Mouse (Mus musculus): ENCODE measurements around the gene Itsn2.
"Not testable (repeated sequence)": the region's sequence is repeated elsewhere in the genome, so short reads cannot be mapped to it uniquely, and the experiment has no call there.

Itsn2 gene

DNA sequence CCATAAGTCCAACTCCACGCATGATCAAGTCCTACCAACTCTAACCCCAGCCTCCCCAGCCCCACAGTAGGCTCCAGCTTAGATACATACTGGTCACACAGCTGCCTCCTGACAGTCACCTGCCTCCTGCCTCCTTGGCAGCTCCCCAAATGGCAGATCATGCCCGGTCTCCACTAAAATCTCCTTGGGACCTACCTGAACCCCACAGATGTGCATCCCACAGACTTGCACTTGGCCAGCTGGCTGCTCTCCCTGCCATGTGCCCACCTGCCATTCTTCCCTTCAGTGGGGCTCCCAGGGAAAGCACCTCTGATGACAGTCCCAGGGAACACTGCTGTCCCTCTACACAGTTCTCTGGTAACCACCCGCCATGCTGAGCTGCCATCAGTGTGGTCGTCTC is 115.9 kb downstream of the Itsn2 start:
- DNase-seq (ENCODE audit: low read depth in 2 of 2, low spot score in 2 of 2) = no peak

DNA sequence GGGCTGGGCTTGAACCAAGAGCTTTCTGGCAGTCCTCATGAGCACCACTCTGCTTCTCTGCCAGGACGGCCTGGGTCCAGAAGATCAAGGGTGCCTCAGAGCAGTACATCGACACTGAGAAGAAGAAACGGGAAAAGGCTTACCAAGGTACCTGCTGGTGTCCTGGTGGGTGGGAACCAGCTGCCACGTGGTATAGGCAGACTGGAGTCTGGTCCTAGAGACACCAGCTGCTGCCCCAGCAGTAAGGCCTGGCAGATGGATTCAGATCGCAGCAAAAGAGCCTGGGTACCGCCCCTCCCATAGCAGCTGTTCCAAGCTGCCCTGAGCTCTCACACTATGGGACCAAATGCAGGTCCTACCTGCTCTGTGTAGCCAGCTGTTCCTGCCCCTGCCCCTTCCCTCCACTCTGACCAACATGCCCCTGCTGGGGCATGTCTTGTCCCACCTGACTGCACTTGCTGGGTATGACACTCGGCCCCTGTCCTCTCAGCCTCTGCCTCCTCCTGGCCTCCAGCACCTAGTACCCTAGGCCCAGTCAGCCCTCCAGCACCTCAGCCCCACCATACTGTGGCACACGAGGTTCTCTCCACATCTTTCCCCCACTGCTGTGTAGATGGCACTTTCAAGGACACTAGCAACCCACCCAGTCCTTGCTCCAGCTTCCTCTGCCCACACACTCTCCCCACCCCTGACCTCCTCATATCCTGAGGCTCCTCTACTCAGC is 116.6 kb downstream of the Itsn2 start:
- no peak for DNase-seq (ENCODE audit: low read depth in 2 of 2, low spot score in 2 of 2)

DNA sequence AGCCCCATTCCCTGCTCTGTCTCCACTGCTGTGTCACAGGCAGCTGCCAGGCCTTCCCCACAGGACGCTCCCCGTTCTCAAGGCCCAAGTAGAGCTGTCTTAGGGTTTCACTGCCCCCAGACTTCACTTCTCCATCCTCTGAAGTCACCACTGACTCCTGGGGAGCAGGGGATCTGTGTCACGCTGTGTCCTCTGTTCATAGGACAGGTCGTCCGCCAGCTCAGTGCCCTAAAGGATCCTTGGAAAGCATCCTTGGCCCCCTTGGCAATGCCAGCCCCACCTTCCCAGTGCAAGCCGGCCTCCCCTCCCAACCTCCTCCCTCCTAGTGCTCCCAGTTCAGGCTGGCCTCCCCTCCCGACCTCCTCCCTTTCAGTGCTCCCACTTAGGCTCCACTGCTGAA is 117.5 kb downstream of the Itsn2 start:
- DNase-seq (ENCODE audit: low read depth in 2 of 2, low spot score in 2 of 2) = no peak

DNA sequence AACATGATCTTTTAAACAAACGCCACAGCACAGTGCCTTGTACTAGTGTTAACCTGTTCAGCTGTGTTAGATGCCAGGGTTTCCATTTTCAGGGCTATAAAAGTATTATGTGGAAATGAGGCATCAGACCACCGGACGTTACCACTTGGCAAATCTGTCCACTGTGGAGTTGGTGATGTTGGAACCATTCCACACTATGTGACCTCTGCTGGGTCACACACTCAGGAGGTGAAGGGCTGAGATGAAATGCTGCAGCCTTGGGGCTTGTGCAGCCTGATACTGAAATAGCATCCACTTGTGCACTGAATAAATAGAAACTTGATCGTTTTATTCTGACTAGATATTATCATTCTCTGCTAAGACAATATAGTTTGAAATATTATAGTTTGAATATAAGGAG is 120.9 kb downstream of the Itsn2 start:
- DNase-seq (ENCODE audit: low read depth in 2 of 2, low spot score in 2 of 2) = no peak

DNA sequence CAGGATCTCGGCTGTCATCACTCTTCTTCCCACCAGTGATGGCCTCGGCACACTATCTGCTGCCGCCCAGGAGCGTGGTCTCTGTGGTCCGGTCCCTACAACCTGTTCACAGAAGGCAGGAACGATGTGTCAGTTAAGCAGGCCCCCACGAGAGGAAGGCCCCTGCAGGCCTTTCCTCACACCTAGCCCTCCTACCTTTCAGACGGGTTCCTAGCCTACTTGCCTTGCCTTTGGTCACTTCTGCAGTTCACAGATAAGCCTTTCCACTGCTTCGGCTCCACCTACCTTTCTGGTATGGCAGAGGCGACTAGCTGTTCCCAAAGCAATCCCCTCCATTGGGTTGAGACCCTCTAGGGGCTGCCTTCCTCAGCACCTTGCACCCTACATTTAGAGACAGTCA is 123.2 kb downstream of the Itsn2 start:
- DNase-seq (ENCODE audit: low read depth in 2 of 2, low spot score in 2 of 2) = no peak

DNA sequence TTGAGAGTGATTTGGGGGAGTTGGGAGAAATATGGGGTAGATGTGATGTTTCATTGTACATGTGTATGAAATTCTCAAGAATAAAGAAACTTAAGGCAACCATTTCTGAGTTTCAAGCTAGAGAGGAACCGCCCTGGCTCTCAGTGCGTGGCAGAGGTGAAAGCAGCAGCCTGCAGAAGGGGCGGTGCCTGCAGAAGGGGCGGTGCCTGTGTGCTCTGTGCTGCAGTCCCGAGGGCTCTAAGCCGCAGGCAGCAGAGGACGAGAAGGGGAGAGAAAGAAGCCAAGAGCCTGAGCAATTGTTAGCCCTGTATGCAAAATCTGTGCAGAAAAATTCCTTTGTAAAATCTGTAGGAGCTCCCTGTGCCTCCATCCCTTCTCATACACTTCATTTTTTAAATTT is 125.0 kb downstream of the Itsn2 start:
- DNase-seq (ENCODE audit: low read depth in 2 of 2, low spot score in 2 of 2) = peak in 1 of 2 experiments; percentile 8

DNA sequence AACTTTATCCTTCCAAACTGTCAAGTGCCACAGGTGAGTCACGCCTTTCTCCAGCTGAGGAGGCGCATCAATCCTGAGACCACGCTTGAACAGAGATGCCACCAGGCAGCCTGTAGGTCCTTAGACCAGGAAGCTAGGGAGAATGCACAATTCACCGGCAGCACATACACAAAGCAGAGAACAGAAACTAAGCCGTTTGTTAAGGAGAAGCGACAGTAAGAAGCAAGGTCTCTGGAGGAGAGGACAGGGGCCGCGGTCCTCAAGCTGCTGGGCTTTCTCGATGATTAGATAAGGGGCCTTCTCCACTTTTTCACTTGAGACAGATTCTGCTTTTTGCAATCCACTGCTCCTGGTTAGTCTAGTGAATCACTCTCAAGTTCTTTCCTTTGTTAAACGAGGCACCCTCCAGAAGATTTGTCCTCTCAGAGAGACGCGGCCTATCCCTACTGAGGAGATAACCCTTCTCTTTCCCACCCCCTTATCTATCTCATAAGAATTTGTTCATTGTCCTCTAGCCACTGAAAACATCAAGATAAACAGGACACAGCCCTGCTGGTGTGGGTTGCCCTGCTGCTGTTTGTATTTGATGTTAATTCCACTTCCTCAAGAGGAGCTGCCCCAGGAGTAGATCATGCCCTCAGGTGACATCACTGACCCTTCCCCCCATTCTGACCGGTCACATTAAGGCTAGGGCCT is 126.8 kb downstream of the Itsn2 start:
- no peak for DNase-seq (ENCODE audit: low read depth in 2 of 2, low spot score in 2 of 2)

DNA sequence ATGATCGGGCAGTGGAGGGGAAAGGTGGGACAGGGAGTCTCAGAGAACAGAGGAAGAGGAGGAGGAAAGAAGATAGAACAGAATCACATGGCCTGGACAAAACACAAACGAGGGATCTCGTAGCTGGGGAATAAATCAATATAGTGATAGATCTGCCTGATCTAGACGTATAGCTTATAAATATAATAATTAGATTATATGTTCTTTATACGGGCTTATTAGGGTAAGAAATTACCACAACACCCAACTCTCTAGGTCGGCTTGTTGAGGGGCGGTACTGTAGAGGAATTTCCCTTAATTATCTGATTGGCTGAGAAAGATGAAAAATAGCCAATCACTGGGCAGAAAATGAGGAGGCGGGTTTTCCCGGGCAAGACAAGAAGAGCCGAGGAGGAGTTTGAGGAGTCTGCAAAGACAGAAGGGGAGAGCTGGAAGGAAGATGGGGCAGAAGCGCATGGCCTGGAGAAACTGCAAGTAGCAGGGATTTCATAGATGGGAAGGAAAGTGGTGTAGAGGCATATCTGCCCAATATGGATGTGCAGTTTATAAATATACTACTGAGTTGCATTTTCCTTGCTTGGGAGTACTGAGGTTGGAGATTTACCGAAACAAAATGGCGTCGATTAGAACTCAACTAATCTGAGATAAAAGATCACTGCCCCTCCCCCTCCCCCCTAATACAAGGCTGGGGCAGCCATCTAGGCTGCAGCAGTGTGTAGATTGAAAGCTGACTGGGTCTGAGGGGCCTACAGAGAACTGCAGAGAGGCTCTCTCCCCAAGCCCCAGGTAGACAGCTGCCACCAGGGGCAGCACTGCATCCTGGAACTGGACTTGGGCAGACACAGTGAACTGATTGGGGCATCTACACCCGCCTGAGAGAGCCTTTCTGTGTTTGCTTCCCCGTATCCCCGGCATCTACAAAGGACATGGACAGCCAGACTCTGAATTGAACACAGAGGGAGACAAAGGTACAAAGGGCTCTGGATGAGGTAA is 127.6 kb downstream of the Itsn2 start:
- no peak for DNase-seq (ENCODE audit: low read depth in 2 of 2, low spot score in 2 of 2)

DNA sequence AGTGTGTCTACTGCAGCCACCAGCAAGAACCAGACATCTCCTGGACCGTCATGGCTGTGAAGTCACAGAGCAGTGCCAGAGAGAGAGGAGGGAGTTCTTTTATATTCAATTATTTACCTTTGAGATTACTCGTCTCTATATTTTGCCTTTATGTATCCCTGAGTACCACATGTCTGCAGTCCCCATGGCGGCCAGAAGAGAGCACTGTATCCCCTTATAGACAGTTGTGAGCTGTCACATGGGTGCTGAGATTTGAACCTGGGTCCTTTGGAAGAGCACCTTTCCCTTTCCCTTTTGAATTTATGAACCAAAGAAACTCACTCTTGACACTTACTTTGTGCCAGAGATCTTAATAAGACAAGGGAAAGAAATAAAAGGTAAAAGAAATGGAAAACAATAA is 136.7 kb downstream of the Itsn2 start:
- DNase-seq (ENCODE audit: low read depth in 2 of 2, low spot score in 2 of 2) = no peak

DNA sequence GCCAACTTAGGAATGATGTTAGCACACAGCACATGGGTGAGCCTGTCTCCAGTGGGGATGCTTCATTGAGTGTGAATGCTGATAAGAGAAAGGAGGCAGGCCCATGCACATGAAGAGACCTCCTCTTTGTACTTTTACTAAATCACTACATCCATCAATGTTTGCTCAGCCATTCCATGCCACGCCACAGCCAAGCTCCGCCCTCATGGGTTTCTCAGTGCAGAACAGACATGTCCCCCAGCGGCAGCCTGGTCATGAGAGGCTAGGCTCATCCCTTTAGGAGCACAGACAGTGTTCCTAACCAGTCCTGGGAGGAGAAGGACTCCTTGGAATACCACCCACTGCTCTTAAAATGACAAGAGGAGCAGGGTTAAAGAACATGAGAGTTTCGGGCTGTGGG is 139.2 kb downstream of the Itsn2 start:
- no peak for DNase-seq (ENCODE audit: low read depth in 2 of 2, low spot score in 2 of 2)

DNA sequence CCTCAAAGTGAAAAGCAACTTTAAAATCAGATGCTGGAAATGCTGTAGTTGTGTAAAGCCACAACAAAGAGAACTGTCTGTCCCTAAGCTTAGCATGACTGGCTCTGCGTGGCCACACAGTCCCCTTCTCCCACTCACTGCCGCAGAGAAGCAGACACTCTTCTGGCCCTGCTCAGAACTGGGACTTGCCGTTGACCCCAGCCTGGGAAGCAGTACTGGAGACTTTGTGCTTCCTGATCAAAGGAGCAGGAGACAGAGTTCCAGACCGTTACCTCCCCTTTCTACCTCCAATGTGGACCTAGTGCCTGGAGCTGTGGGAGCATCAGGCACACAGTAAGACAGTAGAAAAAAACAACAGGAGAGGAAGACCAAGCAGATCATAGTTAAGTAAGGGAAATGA is 139.9 kb downstream of the Itsn2 start:
- DNase-seq (ENCODE audit: low read depth in 2 of 2, low spot score in 2 of 2) = no peak

DNA sequence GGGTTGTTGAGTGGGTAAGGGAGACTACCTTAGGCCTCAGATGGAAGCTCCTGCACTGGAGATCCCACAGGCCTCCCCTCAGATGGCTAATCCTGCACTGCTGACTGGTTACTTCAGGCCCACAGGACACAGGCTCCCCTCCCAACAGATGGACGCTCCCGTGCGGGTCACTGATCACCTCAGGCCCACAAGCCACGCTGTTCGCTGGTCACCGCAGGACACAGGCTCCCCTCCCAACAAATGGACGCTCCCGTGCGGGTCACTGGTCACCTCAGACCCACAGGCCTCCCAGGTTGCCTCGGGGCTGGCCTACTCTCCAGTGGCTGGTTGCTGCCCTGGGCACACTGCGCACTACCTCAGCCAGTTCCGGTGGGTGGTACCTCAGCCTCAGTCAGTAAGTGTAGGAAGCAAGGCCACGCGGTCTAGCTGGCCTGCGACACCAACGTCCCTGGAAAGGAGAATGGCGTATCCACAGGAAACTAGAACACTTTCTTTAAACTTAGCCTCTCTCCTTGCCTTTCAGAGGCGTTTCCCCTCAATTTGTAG is 145.7 kb downstream of the Itsn2 start, which contains the start of gene Fam228a:
Gene Fam228a (minus strand): TSS at position 400 of the 546 bp plus-strand sequence.
- no peak for DNase-seq (ENCODE audit: low read depth in 2 of 2, low spot score in 2 of 2)

DNA sequence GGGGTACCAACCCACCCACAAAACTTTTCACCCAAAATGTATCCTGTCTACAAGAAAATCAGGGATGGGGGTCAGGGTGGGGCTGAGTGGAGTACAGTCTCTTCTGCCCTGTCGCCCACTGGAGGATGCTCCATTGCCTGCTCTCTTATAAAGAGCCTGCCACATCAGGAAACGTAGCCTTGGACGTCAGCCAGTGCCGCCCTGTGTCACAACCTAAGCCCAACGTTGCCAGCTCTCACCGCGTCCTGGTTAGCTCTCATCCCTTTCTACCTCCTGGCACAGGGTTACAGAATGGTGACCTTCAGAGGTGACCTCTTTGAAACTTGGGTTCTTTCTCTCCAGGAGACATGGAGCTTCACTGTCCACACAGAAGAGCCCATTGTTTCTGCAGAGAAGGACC is 148.4 kb downstream of the Itsn2 start:
- no peak for DNase-seq (ENCODE audit: low read depth in 2 of 2, low spot score in 2 of 2)

DNA sequence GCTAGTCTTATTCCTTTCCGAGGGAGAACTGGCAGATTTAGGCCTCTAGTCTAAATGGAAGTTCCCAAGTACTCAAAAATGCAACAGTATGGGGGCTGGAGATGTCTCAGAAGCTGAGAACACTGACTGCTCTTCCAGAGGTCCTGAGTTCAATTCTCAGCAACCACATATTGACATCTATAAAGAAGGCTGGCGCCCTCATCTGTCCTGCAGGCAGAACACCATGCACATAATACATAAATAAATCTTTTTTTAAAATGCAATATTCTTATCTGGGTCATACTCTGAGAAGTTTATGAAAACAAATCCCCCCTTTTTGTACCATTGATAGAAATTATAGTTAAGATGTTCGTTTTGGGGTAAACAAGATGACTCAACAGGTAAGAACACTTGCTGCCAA is 149.7 kb downstream of the Itsn2 start:
- DNase-seq (ENCODE audit: low read depth in 2 of 2, low spot score in 2 of 2) = no peak

DNA sequence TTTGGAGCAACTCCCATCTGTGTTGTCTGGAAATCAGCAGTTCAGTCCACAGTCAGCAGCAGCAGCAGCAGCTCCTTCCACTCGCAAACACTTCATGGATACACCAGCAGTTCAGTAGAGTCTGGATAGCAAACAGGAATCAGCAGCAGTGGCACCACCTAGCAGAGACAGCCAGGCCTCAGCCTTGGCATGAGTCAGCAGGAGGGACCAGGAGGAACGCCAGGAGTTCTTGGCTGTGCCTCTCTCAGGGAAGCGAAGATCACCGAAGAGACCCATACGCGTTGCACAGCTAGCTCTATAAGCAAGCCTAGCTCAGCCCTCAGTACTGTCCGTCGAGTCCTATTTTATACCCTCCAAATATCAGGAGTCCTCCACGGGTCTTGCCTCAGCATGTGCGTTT is 152.0 kb downstream of the Itsn2 start:
- no peak for DNase-seq (ENCODE audit: low read depth in 2 of 2, low spot score in 2 of 2)

DNA sequence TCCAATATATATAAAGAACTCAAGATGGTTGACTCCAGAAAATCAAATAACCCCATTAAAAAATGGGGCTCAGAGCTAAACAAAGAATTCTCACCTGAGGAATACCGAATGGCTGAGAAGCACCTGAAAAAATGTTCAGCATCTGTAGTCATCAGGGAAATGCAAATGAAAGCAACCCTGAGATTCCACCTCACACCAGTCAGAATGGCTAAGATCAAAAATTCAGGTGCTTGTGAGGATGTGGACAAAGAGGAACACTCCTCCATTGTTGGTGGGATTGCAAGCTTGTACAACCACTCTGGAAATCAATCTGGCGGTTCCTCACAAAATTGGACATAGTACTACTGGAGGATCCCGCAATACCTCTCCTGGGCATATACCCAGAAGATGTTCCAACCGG is 162.0 kb downstream of the Itsn2 start:
- not testable (repeated sequence) for DNase-seq (ENCODE audit: low read depth in 2 of 2, low spot score in 2 of 2)

DNA sequence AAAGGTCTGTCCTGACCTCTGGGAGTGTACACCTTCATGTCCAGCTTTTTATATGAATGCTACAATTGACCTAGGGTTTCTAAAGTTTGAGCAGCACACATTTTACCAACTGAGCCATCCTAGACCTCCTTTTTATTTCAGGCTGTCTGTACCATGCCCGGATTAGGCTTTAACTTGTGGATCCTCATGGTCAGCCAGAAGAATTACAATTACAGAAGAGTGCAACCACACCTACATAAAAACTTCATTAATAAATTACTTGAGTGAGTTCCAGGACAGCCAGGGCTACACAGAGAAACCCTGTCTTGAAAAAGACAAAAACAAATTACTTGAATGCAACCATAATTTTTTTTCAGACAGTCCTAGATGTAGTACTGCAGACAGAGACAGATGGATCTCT is 164.6 kb downstream of the Itsn2 start:
- DNase-seq (ENCODE audit: low read depth in 2 of 2, low spot score in 2 of 2) = no peak

All from CD8-positive naive resting alpha-beta T cell, adult 2 months (primary cell).